In the genomic region with DNA sequence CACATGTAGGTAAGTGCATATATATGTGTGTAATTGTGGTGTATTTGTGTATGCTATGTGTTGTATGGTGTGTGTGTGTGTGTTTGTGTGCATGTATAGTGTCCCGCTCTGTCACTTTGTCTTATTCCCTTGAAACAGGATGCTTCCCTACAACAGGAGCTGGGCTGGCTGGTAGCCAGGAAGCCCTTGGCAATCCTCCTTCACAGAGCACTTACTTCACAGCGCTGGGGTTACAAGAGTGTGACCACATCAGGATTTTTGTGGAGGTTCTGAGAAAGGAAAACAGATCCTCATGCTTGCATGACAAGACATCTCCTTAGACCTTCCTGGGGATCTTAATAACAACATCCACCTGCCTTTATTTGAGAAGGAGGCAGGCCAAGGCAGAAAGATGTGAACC, we compare ENCODE assay signal across 25 mouse cellular contexts. TPM values are rescaled to one million over a fixed set of nuclear protein-coding genes. Genes with fewer than 3 reads are reported as not detected.
DNase-seq lines count a peak whose midpoint lies in the region; ATAC-seq and TF ChIP-seq lines count a peak whose summit lies in the region.
"Had no signal": no experiment of that assay in that cellular context is flagged by ENCODE, and none has a peak within 500 bp of the region (broad histone marks: within the 10 kb centered on the region; RNA-seq: fewer than 3 reads in every experiment).

No protein-coding gene starts in this region.

- peak; percentile 19 to 47 for DNase-seq in cerebellum, postnatal 25 days
- no peak for DNase-seq in cerebellum, adult 8-10 months
- DNase-seq in hindbrain, postnatal 0 days (ENCODE audit: low spot score) = peak; percentile 33
- no peak for DNase-seq in hindbrain, embryonic 11.5 days (ENCODE audit: low spot score)
- peak; percentile 25 for DNase-seq in midbrain, embryonic 14.5 days
- DNase-seq in midbrain, embryonic 10.5 days (ENCODE audit: low spot score) = no peak
- DNase-seq in lung, postnatal 14 days = peak; percentile 57
- no peak for DNase-seq in B cell, adult 2 months
- DNase-seq: embryo, embryonic 11 days; gastrocnemius, postnatal 14 days; retina, postnatal 1 day; thymus, postnatal 36 days had no signal

- H3K36me3 ChIP-seq in hindbrain, postnatal 0 days (ENCODE audit: insufficient read depth, low read length) = no peaks in the 10 kb centered on the region
- no peaks in the 10 kb centered on the region for H3K36me3 ChIP-seq in hindbrain, embryonic 11.5 days (ENCODE audit: control insufficient read depth, insufficient read depth, low read length)
- H3K36me3 ChIP-seq in midbrain, embryonic 14.5 days (ENCODE audit: control insufficient read depth, insufficient read depth, low read length) = no peaks in the 10 kb centered on the region
- H3K36me3 ChIP-seq in midbrain, embryonic 10.5 days = no peaks in the 10 kb centered on the region
- H3K36me3 ChIP-seq: forebrain, embryonic 15.5 days; G1E; heart, embryonic 13.5 days; hindbrain, embryonic 13.5 days; limb, embryonic 13.5 days; liver, embryonic 15.5 days had no signal

- no peak overlapping the region for H3K9ac ChIP-seq in hindbrain, postnatal 0 days (replicated peaks; ENCODE audit: low read length)
- H3K9ac ChIP-seq in hindbrain, embryonic 11.5 days (ENCODE audit: low read depth, low read length) = no peak overlapping the region
- H3K9ac ChIP-seq in midbrain, embryonic 14.5 days (replicated peaks; ENCODE audit: low read length) = no peak overlapping the region
- H3K9ac ChIP-seq: forebrain, embryonic 15.5 days; heart, embryonic 13.5 days; hindbrain, embryonic 13.5 days; limb, embryonic 13.5 days; liver, embryonic 15.5 days had no signal

- H3K9me3 ChIP-seq in hindbrain, postnatal 0 days (ENCODE audit: low read length) = no peaks in the 10 kb centered on the region
- H3K9me3 ChIP-seq in hindbrain, embryonic 11.5 days (ENCODE audit: control insufficient read depth, low read length) = no peaks in the 10 kb centered on the region
- H3K9me3 ChIP-seq in midbrain, embryonic 14.5 days (ENCODE audit: control insufficient read depth, low read length) = no peaks in the 10 kb centered on the region
- H3K9me3 ChIP-seq in midbrain, embryonic 10.5 days (replicated peaks) = no peaks in the 10 kb centered on the region
- H3K9me3 ChIP-seq: forebrain, embryonic 15.5 days; G1E; heart, embryonic 13.5 days; hindbrain, embryonic 13.5 days; limb, embryonic 13.5 days; liver, embryonic 15.5 days; megakaryocyte, embryonic 14.5 days had no signal

- no peaks in the 10 kb centered on the region for H3K27me3 ChIP-seq in hindbrain, postnatal 0 days (ENCODE audit: insufficient read depth, low read length)
- H3K27me3 ChIP-seq in hindbrain, embryonic 11.5 days (ENCODE audit: control insufficient read depth, insufficient read depth, low read length) = no peaks in the 10 kb centered on the region
- H3K27me3 ChIP-seq in midbrain, embryonic 14.5 days (ENCODE audit: control insufficient read depth, insufficient read depth, low read length) = no peaks in the 10 kb centered on the region
- H3K27me3 ChIP-seq in midbrain, embryonic 10.5 days (ENCODE audit: low read depth, poor library complexity, severe bottlenecking) = no peaks in the 10 kb centered on the region
- H3K27me3 ChIP-seq: forebrain, embryonic 15.5 days; heart, embryonic 13.5 days; hindbrain, embryonic 13.5 days; limb, embryonic 13.5 days; liver, embryonic 15.5 days; megakaryocyte, embryonic 14.5 days had no signal

- WGBS in hindbrain, postnatal 0 days = 40% methylated on average over 2 of the region's 2 CpGs
- WGBS in hindbrain, embryonic 11.5 days = 95% methylated on average over 2 of the region's 2 CpGs
- WGBS in midbrain, embryonic 14.5 days = 88% methylated on average over 2 of the region's 2 CpGs
- 83% methylated on average over 2 of the region's 2 CpGs for WGBS in midbrain, embryonic 10.5 days

- no peak overlapping the region for H3K27ac ChIP-seq in hindbrain, postnatal 0 days
- no peak overlapping the region for H3K27ac ChIP-seq in hindbrain, embryonic 11.5 days (ENCODE audit: low read depth, low read length)
- no peak overlapping the region for H3K27ac ChIP-seq in midbrain, embryonic 14.5 days (replicated peaks; ENCODE audit: low read depth, low read length)
- H3K27ac ChIP-seq in midbrain, embryonic 10.5 days (replicated peaks) = no peak overlapping the region
- H3K27ac ChIP-seq: forebrain, embryonic 15.5 days; heart, embryonic 13.5 days; hindbrain, embryonic 13.5 days; limb, embryonic 13.5 days; liver, embryonic 15.5 days had no signal

- no peak for TF ChIP-seq CTCF in hindbrain, postnatal 0 days (IDR thresholded peaks at IDR 0.05; ENCODE audit: low read depth)

- no peak overlapping the region for H3K4me3 ChIP-seq in hindbrain, postnatal 0 days (ENCODE audit: low read length)
- H3K4me3 ChIP-seq in hindbrain, embryonic 11.5 days (ENCODE audit: low read depth, low read length) = no peak overlapping the region
- H3K4me3 ChIP-seq in midbrain, embryonic 14.5 days (replicated peaks; ENCODE audit: low read depth, low read length) = no peak overlapping the region
- H3K4me3 ChIP-seq in midbrain, embryonic 10.5 days = no peak overlapping the region
- H3K4me3 ChIP-seq: forebrain, embryonic 15.5 days; heart, embryonic 13.5 days; hindbrain, embryonic 13.5 days; limb, embryonic 13.5 days; liver, embryonic 15.5 days; megakaryocyte, embryonic 14.5 days had no signal

- no peak for ATAC-seq in hindbrain, postnatal 0 days
- no peak for ATAC-seq in hindbrain, embryonic 11.5 days (ENCODE audit: low FRiP score)
- ATAC-seq in midbrain, embryonic 14.5 days (ENCODE audit: low FRiP score, low TSS enrichment) = no peak
- ATAC-seq: forebrain, embryonic 15.5 days; intestine, postnatal 0 days had no signal

- H3K4me1 ChIP-seq in hindbrain, postnatal 0 days (ENCODE audit: insufficient read depth, low read length) = no peaks in the 10 kb centered on the region
- H3K4me1 ChIP-seq in hindbrain, embryonic 11.5 days (replicated peaks; ENCODE audit: control insufficient read depth, insufficient read depth, low read length) = no peaks in the 10 kb centered on the region
- no peaks in the 10 kb centered on the region for H3K4me1 ChIP-seq in midbrain, embryonic 14.5 days (ENCODE audit: control insufficient read depth, insufficient read depth, low read length)
- no peaks in the 10 kb centered on the region for H3K4me1 ChIP-seq in midbrain, embryonic 10.5 days
- H3K4me1 ChIP-seq: forebrain, embryonic 15.5 days; hindbrain, embryonic 13.5 days; limb, embryonic 13.5 days; liver, embryonic 15.5 days; megakaryocyte, embryonic 14.5 days had no signal

- H3K4me2 ChIP-seq in hindbrain, postnatal 0 days (ENCODE audit: low read depth, low read length) = no peak overlapping the region
- H3K4me2 ChIP-seq in hindbrain, embryonic 11.5 days (replicated peaks; ENCODE audit: low read depth, low read length) = no peak overlapping the region
- no peak overlapping the region for H3K4me2 ChIP-seq in midbrain, embryonic 14.5 days (ENCODE audit: low read length)
- H3K4me2 ChIP-seq: forebrain, embryonic 15.5 days; heart, embryonic 13.5 days; hindbrain, embryonic 13.5 days; limb, embryonic 13.5 days; liver, embryonic 15.5 days had no signal

RNA-seq across cellular contexts. Expression of gene Gabrp, which starts 31.4 kb away (rescaled TPM):
- total RNA-seq in hindbrain, postnatal 0 days (2014; rRNA removed) = 0.10 TPM in 1 of 2 replicates, not detected in the other
- not detected in 2 replicates for polyA plus RNA-seq in hindbrain, postnatal 0 days (2015; fragmentation: Nextera tagmentation; extraction: Ambion mirVana)
- 3.6 and 6.0 TPM in 2 replicates for polyA plus RNA-seq in hindbrain, embryonic 11.5 days (2014; fragmentation: Nextera tagmentation; extraction: Ambion mirVana)
- polyA plus RNA-seq in midbrain, embryonic 14.5 days (2014; fragmentation: Nextera tagmentation; extraction: Ambion mirVana) = not detected in 2 replicates
- polyA plus RNA-seq in midbrain, embryonic 10.5 days (2016; fragmentation: Nextera tagmentation; extraction: Ambion mirVana) = 0.86 and 3.3 TPM in 2 replicates
- total RNA-seq: gastrocnemius, postnatal 14 days; layer of hippocampus, adult 18-20 months; left cerebral cortex, adult 8-10 months had no signal
- polyA plus RNA-seq: forebrain, embryonic 15.5 days; G1E; hindbrain, embryonic 13.5 days; intestine, postnatal 0 days; liver, embryonic 15.5 days; neural tube, embryonic 14.5 days; spleen, adult 2 months had no signal

RNA-seq across cellular contexts. Expression of gene Ranbp17, which starts 33.8 kb away (rescaled TPM):
- total RNA-seq in hindbrain, postnatal 0 days (2014; rRNA removed) = 7.9 and 10.0 TPM in 2 replicates
- 6.5 and 8.1 TPM in 2 replicates for polyA plus RNA-seq in hindbrain, postnatal 0 days (2015; fragmentation: Nextera tagmentation; extraction: Ambion mirVana)
- 13.7 and 14.8 TPM in 2 replicates for polyA plus RNA-seq in hindbrain, embryonic 11.5 days (2014; fragmentation: Nextera tagmentation; extraction: Ambion mirVana)
- 9.1 and 10.0 TPM in 2 replicates for polyA plus RNA-seq in midbrain, embryonic 14.5 days (2014; fragmentation: Nextera tagmentation; extraction: Ambion mirVana)
- polyA plus RNA-seq in midbrain, embryonic 10.5 days (2016; fragmentation: Nextera tagmentation; extraction: Ambion mirVana) = 12.3 and 12.7 TPM in 2 replicates

RNA-seq across cellular contexts. Expression of gene D130052B06Rik, which starts 51.7 kb away (rescaled TPM):
- not detected in 2 replicates for total RNA-seq in hindbrain, postnatal 0 days (2014; rRNA removed)
- polyA plus RNA-seq in hindbrain, postnatal 0 days (2015; fragmentation: Nextera tagmentation; extraction: Ambion mirVana) = not detected in 2 replicates
- polyA plus RNA-seq in hindbrain, embryonic 11.5 days (2014; fragmentation: Nextera tagmentation; extraction: Ambion mirVana) = 0.08 TPM in 1 of 2 replicates, not detected in the other
- not detected in 2 replicates for polyA plus RNA-seq in midbrain, embryonic 14.5 days (2014; fragmentation: Nextera tagmentation; extraction: Ambion mirVana)
- 0.06 TPM in 1 of 2 replicates, not detected in the other for polyA plus RNA-seq in midbrain, embryonic 10.5 days (2016; fragmentation: Nextera tagmentation; extraction: Ambion mirVana)
- total RNA-seq: gastrocnemius, postnatal 14 days; layer of hippocampus, adult 18-20 months; left cerebral cortex, adult 8-10 months had no signal
- polyA plus RNA-seq: forebrain, embryonic 15.5 days; G1E; heart, embryonic 13.5 days; intestine, postnatal 0 days; liver, embryonic 15.5 days; neural tube, embryonic 14.5 days; spleen, adult 2 months; stomach, embryonic 16.5 days had no signal

Comparison
In these comparisons a context has a peak if more than half of its experiments do, and no peak if none do; other contexts are left out.
1. DNase-seq: peak in cerebellum, postnatal 25 days (2 of 2), hindbrain, postnatal 0 days (single experiment), midbrain, embryonic 14.5 days (single experiment) and lung, postnatal 14 days (single experiment); none in cerebellum, adult 8-10 months (single experiment), hindbrain, embryonic 11.5 days (single experiment), midbrain, embryonic 10.5 days (single experiment) and B cell, adult 2 months (0 of 2).